Mouse (Mus musculus): ENCODE data around the gene Psen1.

DNA sequence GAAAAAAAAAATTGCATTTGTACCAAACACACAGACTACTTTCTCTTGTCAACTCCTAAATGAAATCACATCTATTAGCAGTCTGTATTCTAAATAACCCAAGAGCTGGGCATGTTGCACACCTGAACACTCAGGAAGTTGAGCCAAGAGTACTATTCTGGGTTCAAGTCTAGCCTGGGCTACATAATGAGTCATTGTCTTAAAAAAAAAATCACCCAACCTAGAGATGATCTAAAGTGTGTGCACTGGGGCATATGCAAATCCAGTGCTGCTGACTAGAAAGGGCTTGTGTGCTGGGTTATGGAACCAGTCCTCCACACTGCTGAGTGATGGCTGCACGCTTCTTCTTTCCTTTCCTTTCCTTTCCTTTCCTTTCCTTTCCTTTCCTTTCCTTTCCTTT lies 50.7 kb downstream of the Psen1 start:
- TF ChIP-seq POLR2A (IDR thresholded peaks at IDR 0.05; ENCODE audit: low read depth, low read length), result no peak
- no peak for TF ChIP-seq CTCF (IDR thresholded peaks at IDR 0.05; ENCODE audit: borderline replicate concordance, insufficient read depth, low read length)
